Mouse (Mus musculus) liver, postnatal 0 days (tissue): ENCODE data around the gene Wipf3. TPM values are rescaled to one million over a fixed set of nuclear protein-coding genes. Genes with fewer than 3 reads are reported as not detected.

ENCODE experiments used
- ATAC-seq: fragments of 200-750 bp; cut with Nextera tagmentation; 2 replicates; pipeline ENCODE4 v1.8.0; 2017; ENCODE audit warnings: mild to moderate bottlenecking, moderate library complexity
- DNase-seq: peaks from one replicate; pipeline ENCODE4 v3.0.0-alpha.2; 2016
- H3K27ac ChIP-seq: fragments of 300-500 bp; sonication (generic); 2 replicates; pipeline ENCODE4 v1.5.1; 2014; ENCODE audit warnings: antibody characterized with exemption, moderate library complexity, mild to moderate bottlenecking, low read depth
- H3K27me3 ChIP-seq: fragments of 300-500 bp; sonication (generic); 2 replicates; pipeline ENCODE4 v1.6.1; 2014; ENCODE audit warnings: low read length, control low read depth, mixed read lengths; ENCODE audit not compliant: insufficient read depth
- H3K36me3 ChIP-seq: fragments of 300-500 bp; sonication (generic); replicated peaks from 2 replicates; pipeline ENCODE4 v1.6.1; 2014; ENCODE audit warnings: mild to moderate bottlenecking, control low read depth, low read length, moderate library complexity, mixed read lengths; ENCODE audit not compliant: insufficient read depth
- H3K4me1 ChIP-seq: fragments of 300-500 bp; sonication (generic); 2 replicates; pipeline ENCODE4 v1.6.1; 2014; ENCODE audit warnings: antibody characterized with exemption, mild to moderate bottlenecking, control low read depth; ENCODE audit not compliant: insufficient read depth
- H3K4me2 ChIP-seq: fragments of 300-500 bp; sonication (generic); 2 replicates; pipeline ENCODE4 v1.6.1; 2014; ENCODE audit warnings: low read depth, mild to moderate bottlenecking, low read length, moderate library complexity, mixed read lengths
- H3K4me3 ChIP-seq: fragments of 300-500 bp; sonication (generic); 2 replicates; pipeline ENCODE4 v1.5.1; 2014; ENCODE audit warnings: low read depth, low read length
- H3K9ac ChIP-seq: fragments of 300-500 bp; sonication (generic); replicated peaks from 2 replicates; pipeline ENCODE4 v1.6.1; 2014; ENCODE audit warnings: mild to moderate bottlenecking, moderate library complexity
- H3K9me3 ChIP-seq: fragments of 300-500 bp; sonication (generic); 2 replicates; pipeline ENCODE4 v1.6.1; 2016; ENCODE audit warnings: mild to moderate bottlenecking, control low read depth, low read length, mixed read lengths
- CTCF ChIP-seq: sonication (generic); IDR thresholded peaks from 2 replicates; pipeline ENCODE4 v1.5.1; 2016; ENCODE audit warnings: antibody characterized with exemption, low read depth
- EP300 ChIP-seq: IDR thresholded peaks from 2 replicates; pipeline ENCODE4 v1.6.1; 2016; ENCODE audit warnings: antibody characterized with exemption, low read depth, mild to moderate bottlenecking
- WGBS: fragments of 180-500 bp; shearing (Covaris S2); extraction: QIAGEN DNeasy Blood & Tissue Kit; methylation state at CpG from one replicate; pipeline ENCODE4 v1.1.7; 2014; ENCODE audit not compliant: insufficient replicate concordance; 5-methylcytosine and 5-hydroxymethylcytosine counted together
- polyA plus RNA-seq: library from polyadenylated mRNA; unstranded; fragments of >200 nt; fragmentation: Nextera tagmentation; extraction: Ambion mirVana; gene quantifications from 2 replicates; pipeline ENCODE4 v1.2.1, GENCODE M21; 2015

Gene Wipf3
- polyA plus RNA-seq, 1 experiment from 2014 or later: 0.34 TPM

DNA sequence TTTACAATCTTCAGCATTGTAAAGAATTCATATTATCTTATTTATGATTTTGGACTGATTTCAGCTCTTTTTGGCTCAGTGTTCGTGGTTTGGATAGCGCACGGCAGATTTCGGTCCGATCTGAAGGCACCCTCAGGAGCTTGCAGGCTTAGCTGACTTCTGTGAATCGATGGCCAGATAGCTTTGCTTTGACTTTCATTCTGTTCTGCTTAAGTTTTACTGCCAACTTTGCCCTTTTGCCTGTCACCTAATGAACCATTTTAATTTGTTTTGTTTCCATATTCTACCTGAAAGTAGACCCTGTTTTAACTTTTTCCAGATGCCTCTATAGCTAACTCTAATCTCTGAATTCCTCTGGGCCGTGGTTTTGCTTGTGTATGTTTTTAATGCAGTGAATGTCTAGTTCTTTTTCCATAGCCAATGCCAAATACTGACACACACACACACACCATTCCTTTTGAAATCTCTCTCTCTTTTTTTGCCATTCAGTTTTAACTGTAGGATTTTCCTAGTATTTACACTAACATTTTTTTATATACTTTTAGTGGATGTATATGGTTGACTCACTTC, 15.9 kb downstream of the Wipf3 start:
- TF ChIP-seq EP300 (no peak), CTCF (no peak)
- DNase-seq: no peak
- no peak overlapping the region for H3K4me2 ChIP-seq
- ATAC-seq: no peak
- H3K4me3 ChIP-seq: no peak overlapping the region
- WGBS: 79% methylated on average over 7 of the region's 7 CpGs
- H3K27ac ChIP-seq: no peak overlapping the region
- H3K27me3 ChIP-seq: no peaks in the 10 kb centered on the region
- H3K9ac ChIP-seq: no peak overlapping the region
- H3K9me3 ChIP-seq: no peaks in the 10 kb centered on the region
- H3K4me1 ChIP-seq: peaks cover 9% of the 10 kb centered on the region; the same call in 1 of the 2 replicates
- no peaks in the 10 kb centered on the region for H3K36me3 ChIP-seq

DNA sequence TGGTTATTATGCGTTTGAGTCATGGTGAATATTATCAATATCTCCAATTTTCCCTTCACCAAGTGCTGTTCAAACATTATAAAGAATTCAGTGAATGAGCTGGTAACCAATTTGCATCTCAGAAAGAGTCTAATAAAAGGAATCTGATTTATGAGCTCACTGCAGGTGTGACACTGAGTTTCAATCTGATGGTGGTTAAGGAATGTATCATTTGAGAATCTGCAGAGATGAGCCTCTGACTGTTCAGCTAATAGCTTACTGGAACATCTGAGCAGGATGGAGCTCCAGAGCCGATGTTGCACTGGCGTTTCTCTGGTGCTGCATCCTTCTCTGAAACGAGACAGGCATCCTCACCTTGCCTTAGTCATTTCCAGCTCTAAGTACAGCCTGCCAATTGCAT, 17.9 kb downstream of the Wipf3 start:
- no peak overlapping the region for H3K4me3 ChIP-seq
- no peak overlapping the region for H3K9ac ChIP-seq
- no peak overlapping the region for H3K27ac ChIP-seq
- no peaks in the 10 kb centered on the region for H3K9me3 ChIP-seq
- ATAC-seq (no peak), DNase-seq (no peak)
- TF ChIP-seq EP300 (no peak), CTCF (no peak)
- no peaks in the 10 kb centered on the region for H3K36me3 ChIP-seq
- H3K4me1 ChIP-seq: peaks cover 9% of the 10 kb centered on the region; the same call in 1 of the 2 replicates
- WGBS: 75% methylated on average over 4 of the region's 4 CpGs
- no peak overlapping the region for H3K4me2 ChIP-seq
- no peaks in the 10 kb centered on the region for H3K27me3 ChIP-seq

DNA sequence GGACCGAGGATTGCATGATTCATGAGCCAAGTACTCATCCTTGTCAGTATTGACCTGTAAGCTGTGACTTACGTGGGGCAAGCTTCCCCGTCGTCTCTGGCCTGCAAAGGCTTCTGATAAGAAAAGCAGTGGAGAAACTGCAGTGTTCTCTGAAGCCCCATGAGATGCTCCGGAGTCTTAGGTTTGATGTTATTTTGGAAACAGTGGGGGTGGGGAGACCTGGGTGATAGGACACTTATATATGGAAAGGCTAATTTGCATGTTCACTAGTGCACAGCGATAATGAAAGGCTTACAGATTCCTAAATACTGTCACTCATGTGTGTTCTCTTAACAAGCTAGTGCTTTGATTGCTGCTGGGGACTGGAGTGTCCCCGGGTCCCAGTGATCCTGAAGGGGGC, 30.3 kb downstream of the Wipf3 start:
- Histone ChIP-seq H3K9me3 (no peaks in the 10 kb centered on the region), H3K27me3 (no peaks in the 10 kb centered on the region), H3K4me1 (no peaks in the 10 kb centered on the region; the same call in 1 of the 2 replicates), H3K4me2 (no peak overlapping the region), H3K4me3 (no peak overlapping the region), H3K9ac (no peak overlapping the region), H3K27ac (no peak overlapping the region), H3K36me3 (no peaks in the 10 kb centered on the region)
- no peak for ATAC-seq
- no peak for TF ChIP-seq EP300
- no peak for TF ChIP-seq CTCF
- whole genome bisulfite sequencing: 61% methylated on average over 7 of the region's 7 CpGs
- no peak for DNase-seq

DNA sequence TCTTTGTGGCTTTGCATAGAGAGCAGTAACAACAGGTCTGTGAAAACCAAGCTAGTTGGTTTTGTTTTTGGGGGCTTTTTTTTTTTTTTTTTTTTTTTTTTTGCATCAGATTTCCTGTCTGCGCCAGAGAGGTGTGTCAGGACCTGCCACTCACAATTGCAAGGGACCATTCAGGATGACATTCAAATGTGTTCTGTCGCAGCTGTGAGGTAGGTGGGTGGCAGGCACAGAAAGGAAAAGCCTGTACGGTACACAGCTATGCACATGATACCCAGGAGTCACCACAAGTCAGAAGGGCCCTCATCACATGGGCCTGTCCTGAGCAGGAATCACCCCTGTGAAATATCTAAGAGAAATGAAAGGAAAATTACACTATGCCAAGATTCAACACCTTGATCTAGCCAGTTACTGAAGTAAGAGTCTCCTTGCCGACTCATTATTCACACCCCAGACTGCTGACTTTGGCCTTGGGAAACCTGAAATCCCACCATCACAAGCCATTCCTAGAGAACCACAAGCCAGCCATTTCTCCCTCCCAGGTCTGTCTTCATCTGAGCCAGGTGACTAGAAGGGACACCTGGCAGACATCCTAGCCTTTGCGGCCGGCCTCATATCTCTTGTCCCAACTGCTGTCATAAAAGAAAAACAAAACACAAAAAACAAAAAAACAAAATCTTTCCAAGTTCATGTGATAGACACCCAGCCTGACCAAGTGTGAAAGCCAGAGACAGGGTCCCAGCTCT, 30.9 kb downstream of the Wipf3 start:
- Histone ChIP-seq H3K27ac (no peak overlapping the region), H3K4me2 (no peak overlapping the region), H3K9ac (no peak overlapping the region), H3K9me3 (no peaks in the 10 kb centered on the region), H3K27me3 (no peaks in the 10 kb centered on the region), H3K4me3 (no peak overlapping the region), H3K4me1 (no peaks in the 10 kb centered on the region; the same call in 1 of the 2 replicates), H3K36me3 (no peaks in the 10 kb centered on the region)
- 76% methylated on average over 6 of the region's 6 CpGs for WGBS
- ATAC-seq (no peak), DNase-seq (no peak)
- TF ChIP-seq CTCF (no peak), EP300 (no peak)

DNA sequence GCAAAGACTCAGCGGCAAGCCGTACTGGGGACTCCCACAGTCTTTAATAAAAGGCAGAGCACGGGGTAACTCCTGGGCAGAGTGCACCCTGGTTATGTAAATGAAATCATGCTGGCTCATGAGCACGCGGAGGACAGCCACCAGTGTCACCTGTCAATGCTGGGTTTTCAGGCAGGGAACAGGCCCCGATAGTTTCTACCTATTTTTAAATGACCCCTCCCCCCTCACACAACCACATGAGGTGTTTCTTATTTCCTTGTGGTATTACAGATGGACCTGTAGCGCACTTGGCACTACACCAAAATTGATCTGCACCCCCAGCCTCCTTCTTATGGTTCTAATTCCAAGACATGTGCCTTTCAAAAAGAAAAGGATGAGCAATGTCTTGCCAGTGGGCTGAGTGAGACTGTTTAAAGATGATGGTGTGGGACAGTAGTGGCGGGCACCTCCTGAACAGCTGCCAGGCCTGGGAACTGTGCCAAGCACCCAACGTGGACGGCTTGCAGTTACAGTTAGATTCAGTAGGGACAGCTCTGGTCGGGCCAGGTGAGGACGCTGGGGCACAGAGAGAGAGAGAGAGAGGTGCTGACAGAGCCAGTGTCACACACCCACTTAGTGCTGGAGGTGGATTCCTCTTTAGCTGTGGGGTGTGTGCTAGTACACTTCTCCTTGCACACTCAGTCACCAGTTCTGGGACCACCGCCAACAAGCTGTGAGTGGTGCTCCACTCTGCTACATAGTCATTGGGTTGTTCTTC, 31.7 kb downstream of the Wipf3 start:
- 72% methylated on average over 13 of the region's 13 CpGs for WGBS
- ATAC-seq (no peak), DNase-seq (no peak)
- H3K4me3 ChIP-seq: no peak overlapping the region
- H3K9me3 ChIP-seq: no peaks in the 10 kb centered on the region
- H3K4me2 ChIP-seq: no peak overlapping the region
- H3K27ac ChIP-seq: no peak overlapping the region
- H3K36me3 ChIP-seq: no peaks in the 10 kb centered on the region
- TF ChIP-seq EP300: no peak
- TF ChIP-seq CTCF: no peak
- no peaks in the 10 kb centered on the region; the same call in 1 of the 2 replicates for H3K4me1 ChIP-seq
- no peaks in the 10 kb centered on the region for H3K27me3 ChIP-seq
- no peak overlapping the region for H3K9ac ChIP-seq

DNA sequence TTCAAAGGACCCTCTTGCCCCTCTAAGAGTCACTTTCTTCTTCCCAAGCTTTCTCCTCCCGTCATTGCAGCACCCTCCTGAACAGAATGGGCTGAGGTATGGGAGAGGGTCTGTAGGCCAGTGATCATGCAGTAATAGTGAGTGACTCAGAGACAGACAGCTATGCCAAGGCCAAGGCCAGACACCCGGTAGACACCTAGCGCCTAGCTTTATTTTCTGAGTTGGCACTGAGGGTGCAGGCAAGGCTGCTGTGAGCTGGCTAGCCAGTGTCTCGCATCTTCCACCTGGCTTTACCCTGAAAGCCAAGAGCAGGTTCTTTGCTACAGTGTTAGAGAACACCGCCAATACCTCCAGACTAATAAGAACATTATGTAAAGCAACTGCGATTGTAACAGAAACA, 33.4 kb downstream of the Wipf3 start:
- Histone ChIP-seq H3K36me3 (no peaks in the 10 kb centered on the region), H3K27ac (no peak overlapping the region), H3K9ac (no peak overlapping the region), H3K4me3 (no peak overlapping the region), H3K4me2 (no peak overlapping the region), H3K9me3 (no peaks in the 10 kb centered on the region), H3K4me1 (no peaks in the 10 kb centered on the region; the same call in 1 of the 2 replicates), H3K27me3 (no peaks in the 10 kb centered on the region)
- WGBS: 78% methylated on average over 6 of the region's 6 CpGs
- no peak for DNase-seq
- TF ChIP-seq EP300 (no peak), CTCF (no peak)
- no peak for ATAC-seq
